Mouse (Mus musculus) neural tube, postnatal 0 days (tissue): Measurements from ENCODE around the gene Dppa4. TPM values are rescaled to one million over a fixed set of nuclear protein-coding genes. Genes with fewer than 3 reads are reported as not detected.

Source experiments
- polyA plus RNA-seq: library from polyadenylated mRNA; unstranded; fragments of >200 nt; fragmentation: Nextera tagmentation; extraction: Ambion mirVana; gene quantifications from 2 replicates; pipeline ENCODE4 v1.2.1, GENCODE M21; 2015

Dppa4 gene
- not detected in 2 replicates for polyA plus RNA-seq

GRCm38 (mm10) chr16:48283517-48283916 is at the start of gene Dppa4:
Gene Dppa4, plus strand, starts transcription at chr16:48283733.

GRCm38 (mm10) chr16:48303509-48303908 is 20.0 kb downstream of the Dppa4 start, which contains the start of gene Dppa2:
Gene Dppa2, plus strand, starts transcription at chr16:48303908.

Other genes starting within 250 kb of the Dppa4 start
- not detected in 2 replicates for gene Dppa2, start 20.2 kb downstream of the Dppa4 start, polyA plus RNA-seq
- not detected in 2 replicates for gene Gm5485, start 128.7 kb downstream of the Dppa4 start, polyA plus RNA-seq
- 0.14 and 0.15 TPM in 2 replicates for gene Morc1, start 147.5 kb downstream of the Dppa4 start, polyA plus RNA-seq